Mouse (Mus musculus) urinary bladder, postnatal 14 days (tissue): ENCODE results near the gene Vsnl1.

ENCODE experiments used
- DNase-seq: peaks from one replicate; pipeline ENCODE4 v3.0.0; 2021; ENCODE audit warnings: low spot score

The Vsnl1 gene

DNA sequence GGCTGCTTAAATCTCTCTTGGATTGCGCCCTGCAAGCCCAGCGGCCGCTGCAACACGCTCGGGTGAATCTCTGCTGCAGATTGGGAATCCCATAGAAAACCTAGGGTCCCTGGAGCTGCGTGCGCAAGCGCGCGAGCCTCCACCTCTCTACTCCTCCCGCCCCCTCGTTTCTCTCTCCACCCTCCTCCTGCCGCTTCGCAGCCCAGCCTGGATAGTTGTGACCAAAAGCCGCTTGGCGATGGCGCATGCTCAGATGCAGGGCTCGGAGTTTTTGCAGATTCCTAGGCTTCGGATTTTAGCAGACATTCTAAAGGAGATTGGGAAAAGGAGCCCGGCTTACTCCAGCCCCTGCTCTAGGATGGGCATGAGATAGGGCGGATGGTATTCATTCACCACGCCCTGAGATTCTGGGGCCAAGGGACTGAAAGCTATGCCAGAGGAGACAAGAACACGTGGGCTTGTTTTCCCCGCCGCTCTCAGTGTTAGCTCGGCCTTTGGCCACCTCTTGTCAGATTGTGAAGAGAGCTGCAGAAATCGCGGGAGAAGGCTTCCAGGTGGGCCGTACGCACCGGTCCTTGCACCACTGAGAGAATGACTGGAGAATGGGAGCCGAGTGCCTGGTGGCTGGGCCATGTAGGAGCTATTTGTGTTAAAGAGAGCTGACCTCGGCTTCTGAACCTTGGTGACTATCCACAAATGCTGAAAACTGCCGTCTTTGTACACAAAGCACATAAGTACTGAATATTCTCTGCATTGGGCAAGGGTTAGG lies at the start of gene Vsnl1:
TSS of gene Vsnl1 (minus strand) at position 117 of the 769 bp plus-strand sequence.
- peak; percentile 57 for DNase-seq

DNA sequence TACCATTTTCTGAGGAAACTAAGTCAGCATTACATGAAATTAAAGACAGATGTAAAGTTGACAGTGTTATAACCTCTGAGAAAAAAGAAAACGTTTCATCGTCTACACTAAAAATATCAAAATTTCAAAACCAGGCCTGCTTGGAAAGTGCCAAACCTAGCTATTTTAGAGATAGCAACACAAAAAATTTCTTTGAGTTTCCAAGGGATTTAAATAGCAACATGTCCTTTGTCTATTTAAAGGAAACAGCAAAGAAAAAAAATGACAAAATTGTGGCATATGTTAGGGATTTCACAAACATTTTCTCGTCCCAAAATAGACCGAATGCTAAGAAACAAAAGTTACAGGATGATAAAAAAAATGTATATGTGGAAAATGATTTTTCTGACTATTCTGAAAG lies 20.2 kb upstream of the Vsnl1 start:
- DNase-seq = no peak

DNA sequence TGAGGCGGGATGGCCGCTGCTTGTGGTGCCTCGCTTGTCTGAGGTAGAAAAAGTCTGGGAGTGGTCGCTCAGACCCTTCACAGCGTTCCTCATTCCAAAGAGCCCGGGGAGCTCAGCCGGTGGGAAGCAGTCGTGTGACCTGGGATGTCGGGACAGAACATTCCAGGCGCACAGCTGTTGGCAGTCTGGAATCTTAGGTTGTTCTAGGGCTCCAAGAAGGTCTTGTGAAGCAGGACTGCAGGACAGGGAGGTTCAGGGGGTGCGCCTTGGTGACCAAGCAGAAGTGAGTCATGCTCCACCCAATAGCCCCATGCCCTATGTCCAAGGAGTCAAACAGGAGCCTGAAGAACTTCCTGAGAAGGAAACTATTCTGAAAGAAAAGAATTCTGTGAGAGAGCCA lies 19.8 kb upstream of the Vsnl1 start:
- DNase-seq = no peak

DNA sequence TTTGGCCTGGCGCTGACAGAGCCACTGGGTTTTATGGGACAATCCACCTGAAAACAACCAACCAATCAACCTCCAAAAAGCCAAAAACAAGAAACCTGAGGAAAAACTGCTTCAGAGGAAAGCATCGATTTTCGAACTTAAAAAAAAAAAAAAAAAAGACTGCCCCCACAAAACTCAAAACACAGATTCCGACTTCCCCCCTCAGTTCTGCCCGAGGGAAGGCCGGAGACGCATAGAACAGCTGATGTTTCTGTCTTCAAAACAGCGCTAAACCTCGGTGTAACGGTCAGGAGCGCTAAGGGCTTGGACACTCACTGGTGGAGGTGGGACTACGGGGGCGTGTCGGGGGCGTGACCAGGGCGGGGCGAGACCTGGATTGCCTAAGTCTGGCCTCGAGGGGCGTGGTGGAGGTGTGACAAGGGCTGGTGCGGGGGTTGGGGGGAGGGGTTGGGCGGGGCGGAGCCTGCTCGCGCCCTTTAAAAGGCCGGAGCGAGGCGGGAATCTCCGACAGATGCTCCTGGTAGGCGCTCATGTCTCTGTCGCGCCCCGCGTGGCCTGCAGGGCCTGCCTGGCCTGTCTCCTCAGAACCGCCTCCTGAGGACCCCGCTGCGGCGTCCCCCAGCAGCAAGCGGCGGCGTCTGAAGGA lies 19.3 kb upstream of the Vsnl1 start, which contains the start of gene Rad51ap2:
TSS of gene Rad51ap2 (plus strand) at position 531 of the 646 bp plus-strand sequence.
- peak; percentile 89 for DNase-seq

DNA sequence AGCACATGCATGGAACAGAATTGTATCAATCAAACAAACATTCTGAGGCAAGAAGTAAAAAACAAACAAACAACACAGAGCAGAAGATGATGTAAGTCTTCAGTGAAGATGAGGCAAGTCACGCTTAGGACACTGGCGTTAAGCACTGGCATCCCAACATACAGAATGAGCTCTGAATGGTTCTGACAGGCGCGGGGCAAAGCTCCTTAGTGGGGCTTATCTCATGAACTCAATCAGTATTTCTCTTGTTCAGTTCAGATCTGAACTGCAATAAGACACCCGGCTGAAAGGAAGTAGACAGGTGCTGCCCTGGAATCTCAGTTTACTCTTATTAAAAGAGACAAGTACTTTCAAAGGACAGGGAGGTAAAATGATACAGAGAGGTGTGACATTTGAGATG lies 17.7 kb upstream of the Vsnl1 start:
- no peak for DNase-seq

DNA sequence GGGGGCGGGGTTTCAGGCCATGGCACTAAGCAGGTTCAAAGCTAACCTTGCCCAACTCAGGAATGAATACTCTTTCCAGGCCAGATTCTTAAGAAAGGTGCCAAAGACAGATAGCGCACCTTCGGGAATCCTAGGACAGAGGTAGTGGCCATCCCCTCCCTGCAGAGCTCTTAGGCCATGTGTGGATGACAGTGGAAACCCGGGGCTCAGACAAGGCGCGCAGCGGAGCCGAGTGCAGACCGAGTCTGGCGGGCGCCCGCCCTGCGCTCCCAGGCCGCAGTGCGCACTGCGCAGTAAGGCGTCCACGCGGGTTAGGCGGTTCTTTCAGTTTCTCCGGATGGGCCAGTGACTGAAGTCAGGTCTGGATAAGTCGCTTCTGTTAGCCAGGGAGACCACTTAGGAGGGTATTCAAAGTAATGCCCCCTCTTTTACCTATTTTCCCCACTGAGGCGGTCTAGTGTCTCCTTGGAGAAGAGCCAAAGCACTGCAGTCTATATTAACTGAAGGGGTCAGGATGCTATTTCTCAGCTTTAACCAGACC lies 1.6 kb upstream of the Vsnl1 start:
- no peak for DNase-seq

DNA sequence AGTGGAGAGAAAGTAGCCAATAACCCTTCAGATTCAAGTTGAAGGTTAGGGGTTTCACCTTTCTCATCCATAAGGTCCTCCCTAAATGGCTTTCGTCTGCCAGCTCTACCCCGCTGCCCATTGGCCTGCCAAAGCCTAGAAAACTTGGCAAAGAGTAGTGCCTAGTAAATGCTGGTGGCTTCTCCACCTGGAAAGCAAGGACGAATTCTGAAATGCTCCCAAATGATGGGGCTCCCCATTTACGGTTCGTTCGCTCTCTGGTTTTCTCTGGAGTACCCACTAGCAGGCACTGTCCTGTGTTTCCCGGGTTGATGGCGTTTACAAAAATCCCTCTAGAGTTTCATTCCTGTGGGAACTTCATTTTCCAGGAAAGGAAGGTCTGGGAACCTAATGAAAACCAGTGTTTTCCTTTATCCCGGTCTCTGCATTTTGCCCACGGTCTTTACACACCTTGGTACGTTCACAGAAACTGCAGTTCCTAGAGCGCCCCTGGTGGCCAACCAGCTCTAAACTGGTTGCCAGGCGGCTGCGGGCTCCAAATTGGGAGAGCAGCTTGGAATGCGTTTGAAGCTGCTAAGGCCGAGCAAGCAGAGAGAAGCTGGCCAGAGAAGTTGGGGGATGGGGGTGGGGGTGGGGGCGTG lies 973 bp upstream of the Vsnl1 start:
- DNase-seq = peak; percentile 81

DNA sequence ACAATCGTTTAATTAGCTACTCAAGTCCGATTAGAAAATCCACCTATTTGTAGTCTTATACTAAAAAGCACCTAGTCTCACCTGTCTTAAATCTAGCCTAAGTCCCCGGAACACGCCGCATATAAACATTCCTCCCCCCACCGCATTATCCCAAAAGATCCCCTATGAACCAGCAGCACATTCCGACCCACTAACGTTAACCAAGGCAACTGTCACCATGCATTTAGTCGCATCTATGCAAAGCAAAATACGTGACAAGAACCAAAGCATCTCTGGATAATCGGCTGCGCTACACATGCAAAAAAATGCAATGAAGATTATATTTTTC lies 426 bp downstream of the Vsnl1 start:
- DNase-seq = no peak

DNA sequence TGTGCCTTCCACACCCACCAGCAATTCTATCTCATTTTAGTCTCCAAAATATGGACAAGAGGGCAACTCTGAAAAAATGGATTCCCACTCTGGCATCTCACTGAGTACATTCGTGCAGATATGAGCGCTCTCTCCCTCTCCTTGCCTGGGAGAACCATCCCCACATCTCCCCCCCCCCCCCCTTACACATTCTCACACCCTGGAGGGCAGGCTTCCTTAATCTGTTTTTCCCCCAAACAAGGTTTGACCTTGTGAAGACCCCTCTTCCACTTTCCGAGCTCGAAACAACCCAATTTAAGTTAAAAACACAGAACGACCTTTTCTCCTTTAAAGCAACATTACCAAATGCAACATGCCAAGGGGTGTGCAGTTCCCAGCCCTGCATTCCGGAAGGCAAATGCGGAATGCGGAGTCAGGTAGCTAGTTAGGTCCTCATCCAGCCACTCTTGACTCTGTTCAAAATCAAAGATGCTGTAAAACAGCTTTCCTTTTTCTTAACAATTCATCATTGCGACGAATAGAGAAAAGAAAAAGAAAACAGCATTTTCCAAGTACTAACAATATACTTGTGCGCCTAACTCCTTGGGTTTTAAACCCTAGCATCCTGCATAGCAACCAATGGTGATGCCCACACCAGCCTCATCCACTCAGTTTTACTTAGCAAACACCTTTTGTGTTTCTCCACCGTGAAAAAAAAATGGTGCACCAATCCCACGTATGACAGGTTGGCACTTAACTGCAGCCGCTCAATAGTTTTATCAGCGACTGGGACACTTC lies 979 bp downstream of the Vsnl1 start:
- no peak for DNase-seq

DNA sequence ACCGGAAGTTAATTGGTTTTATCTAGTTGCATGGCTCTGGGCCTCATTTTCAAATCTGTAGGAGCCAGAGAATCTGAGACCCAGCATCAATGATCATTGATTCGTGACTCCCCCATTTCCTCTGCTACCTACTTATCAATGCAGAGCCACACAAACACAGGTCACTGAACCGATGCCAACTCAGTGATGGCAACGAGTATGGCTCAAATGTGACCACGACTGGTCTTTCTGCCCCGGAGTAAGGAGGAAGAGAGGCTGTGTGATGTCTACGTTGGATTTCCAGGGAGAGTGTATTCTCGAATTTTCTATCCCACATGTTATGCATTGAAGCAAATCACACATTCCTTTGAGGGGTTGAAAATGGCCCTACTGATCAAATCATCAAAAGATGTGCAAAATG lies 2.0 kb downstream of the Vsnl1 start:
- no peak for DNase-seq

DNA sequence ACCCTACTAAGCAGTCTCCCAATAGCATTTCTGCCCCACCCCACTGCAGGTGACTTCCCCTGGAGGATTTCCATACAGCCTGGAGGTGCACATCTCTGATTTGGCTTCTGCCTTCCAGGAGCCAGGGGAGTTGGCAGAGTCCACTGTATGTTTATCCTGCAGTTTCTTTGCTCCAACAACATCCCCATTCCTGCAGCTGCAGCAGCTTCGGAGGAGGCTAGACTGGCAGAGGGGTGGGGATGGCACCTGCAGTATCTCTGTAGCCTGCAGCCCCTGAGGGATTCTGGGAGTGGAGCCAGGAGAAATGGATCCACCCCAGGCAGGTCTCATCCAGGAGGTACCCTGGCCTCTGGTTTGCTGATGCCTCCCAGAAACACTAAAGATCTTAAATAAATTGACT lies 2.7 kb downstream of the Vsnl1 start:
- DNase-seq = no peak

DNA sequence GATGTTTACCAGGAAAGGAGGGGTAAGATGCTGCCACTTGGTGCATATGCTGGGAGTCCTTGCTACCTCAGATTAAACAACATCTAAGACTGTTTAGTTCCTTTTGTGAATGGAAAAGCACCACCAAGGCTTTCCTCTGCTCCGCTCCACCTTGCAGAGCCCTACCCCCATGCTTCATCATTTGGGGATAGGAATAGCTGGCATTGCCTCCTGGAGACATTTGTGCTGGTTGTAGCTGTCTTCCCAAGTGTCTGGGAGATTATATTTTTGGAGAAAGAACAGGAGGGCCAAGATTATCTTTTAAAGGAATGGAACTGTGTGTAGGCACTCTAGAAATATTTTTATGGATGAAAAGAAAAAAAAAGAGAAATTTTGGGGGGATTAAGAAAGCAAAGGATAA lies 3.3 kb downstream of the Vsnl1 start:
- DNase-seq = no peak

DNA sequence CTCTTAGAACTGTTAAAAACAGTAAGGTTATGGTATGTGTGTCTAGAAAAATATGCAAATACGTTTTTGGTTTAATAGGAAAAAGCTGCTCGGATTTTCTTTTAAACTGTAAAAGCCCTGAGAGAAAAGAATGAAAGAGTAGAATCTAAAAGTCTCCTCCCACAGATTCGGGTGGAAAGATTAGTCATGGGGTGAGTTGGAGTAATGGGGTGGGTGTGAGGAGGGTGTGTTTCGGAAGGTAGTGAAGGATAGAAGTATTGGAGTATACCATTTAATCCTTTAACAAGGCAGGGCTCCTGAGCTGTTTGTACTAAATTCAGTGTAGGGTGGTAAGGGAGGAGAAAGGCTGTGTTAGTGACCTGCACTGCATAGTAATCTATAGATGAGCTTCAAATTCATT lies 9.0 kb downstream of the Vsnl1 start:
- DNase-seq = no peak

DNA sequence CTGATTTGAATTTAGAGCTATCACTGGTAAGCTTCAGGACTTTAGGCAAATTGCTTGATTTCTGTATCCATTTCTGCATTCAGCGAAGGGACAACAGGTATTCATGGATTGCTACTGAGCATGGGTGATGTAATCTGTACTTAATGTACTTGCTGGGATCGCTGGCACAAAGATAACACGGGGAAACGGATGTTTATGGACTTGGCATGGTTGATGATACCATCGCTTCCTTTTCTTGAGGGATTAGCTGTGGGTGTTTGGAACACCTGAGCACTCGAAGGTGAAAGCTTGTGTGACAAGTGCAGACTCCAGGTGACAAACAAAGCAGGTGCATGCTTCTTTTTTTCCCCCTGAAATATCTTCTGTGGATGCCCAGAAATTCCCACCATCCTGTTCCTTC lies 18.3 kb downstream of the Vsnl1 start:
- no peak for DNase-seq

DNA sequence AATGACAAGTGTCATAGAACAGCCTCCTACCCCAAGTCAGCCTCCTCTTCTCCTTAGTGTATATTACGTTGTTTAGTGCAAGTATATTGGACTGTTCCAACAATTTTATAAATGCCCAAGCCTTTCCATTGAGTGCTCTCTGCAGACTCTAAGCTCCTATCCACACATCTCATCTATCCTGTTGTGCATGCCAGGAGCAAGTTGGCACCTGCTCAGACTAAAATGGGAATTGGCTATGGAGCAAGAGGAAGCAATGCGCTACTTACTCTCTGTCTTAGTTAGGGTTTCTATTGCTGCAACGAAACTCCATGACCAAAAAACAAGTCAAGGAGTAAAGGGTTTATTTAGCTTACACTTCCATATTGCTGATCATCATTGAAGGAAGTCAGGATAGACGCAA lies 28.7 kb downstream of the Vsnl1 start:
- DNase-seq = no peak

DNA sequence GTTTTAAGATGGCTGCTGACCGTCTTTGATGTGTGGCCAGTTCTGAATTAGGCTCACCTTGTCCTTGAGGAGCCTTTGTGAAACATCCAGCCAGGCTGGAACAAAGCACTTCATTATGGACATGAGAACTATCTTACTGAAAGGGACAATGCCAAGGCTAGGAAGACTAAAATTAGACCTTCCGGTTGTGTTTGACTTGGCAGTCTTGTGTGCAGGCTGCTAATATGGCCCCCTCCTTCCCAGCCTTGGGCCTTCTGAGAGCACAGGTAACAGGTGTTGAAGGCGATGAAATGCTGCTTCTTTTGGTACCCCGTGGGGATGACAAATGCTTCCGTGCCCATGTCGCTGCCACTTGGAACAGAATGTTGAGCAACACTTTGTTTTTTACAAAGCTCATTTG lies 37.6 kb downstream of the Vsnl1 start:
- DNase-seq = no peak

DNA sequence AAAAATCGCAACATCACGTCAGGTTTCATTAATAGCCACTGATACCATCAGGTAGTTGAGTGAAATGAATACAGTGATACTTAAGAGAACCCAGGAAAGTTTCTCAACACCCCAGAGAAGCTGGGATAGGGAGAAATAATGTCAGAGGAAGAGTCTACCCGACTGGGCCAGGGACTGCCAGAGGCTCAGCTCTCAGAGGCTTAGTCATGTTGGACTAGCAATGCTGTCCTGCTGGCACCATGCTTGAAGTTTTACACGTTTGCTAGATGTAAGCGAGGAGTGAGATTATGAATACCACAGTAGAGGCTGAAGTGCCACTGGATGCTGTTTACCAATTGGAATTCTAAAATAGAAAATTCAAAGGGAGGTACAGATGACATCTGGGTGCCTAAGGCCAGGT lies 39.4 kb downstream of the Vsnl1 start:
- DNase-seq = no peak

DNA sequence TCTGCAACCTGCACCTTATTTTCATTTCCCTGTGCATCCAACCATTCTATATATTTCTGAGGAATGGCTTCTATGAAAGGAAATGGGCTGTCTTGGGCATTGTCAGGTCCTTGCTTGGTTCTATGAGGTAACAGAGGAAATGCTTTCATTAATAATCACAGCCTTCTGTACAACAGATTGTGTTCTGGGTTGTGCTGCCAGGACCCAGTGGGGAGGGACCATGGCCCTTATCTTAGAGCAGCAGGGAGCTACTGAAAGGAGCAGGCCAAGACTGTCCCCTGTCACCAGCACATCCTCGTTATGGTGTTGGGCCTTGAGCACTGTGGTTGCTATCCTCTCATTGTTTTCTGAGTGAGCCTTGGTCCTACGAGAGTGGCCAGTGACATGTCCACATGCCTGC lies 40.9 kb downstream of the Vsnl1 start:
- no peak for DNase-seq

DNA sequence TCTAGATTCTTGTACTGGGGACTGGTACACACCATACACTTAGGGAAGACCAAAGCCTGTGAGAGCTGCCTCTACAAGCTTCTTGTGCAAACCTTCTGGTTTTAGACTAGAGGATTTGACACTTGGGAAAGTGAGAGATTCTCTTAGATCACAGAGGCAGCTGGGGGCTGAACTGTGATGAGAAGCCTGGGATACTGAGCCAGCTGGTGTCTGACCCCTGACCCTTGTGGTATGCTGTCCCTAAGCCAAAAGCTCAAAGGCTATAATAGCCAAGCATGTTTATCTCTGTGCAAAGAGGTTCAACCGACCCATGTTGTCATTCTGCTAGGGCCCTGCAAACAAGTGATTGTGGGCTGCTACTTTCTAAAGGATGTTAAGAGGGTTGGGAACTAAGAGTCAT lies 43.9 kb downstream of the Vsnl1 start:
- DNase-seq = no peak

DNA sequence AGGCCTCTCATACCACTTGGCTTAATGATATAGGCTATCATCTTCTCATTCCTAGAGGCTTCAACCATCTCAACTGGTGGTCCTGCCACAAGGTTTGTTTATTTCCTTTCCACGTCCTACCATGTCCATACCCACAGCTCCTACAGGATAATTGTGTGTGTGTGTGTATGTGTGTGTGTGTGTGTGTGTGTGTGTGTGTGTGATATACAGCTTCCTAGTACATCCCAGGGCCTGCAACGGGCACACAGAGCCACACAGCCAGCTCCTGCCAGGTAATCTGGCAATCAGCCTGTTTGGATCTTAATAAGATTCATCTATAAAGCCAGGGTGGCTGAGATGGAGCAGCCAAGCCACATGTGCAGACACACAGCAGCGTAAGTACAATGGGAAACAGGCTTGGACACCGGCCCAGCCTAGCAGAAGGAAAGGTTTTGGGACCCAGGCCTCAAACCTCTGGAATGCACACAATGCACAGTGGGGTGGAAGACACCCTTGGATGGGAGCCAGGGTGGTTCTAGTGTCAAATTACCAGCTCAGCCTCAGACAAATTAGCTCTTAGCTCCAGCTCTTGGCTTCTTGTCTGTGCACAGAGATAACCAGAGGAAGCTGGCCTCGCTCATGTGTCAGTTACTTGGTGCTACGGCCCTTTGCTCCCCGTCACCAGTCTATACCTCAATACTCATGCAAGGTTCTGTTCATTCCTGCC lies 45.0 kb downstream of the Vsnl1 start:
- peak; percentile 37 for DNase-seq

DNA sequence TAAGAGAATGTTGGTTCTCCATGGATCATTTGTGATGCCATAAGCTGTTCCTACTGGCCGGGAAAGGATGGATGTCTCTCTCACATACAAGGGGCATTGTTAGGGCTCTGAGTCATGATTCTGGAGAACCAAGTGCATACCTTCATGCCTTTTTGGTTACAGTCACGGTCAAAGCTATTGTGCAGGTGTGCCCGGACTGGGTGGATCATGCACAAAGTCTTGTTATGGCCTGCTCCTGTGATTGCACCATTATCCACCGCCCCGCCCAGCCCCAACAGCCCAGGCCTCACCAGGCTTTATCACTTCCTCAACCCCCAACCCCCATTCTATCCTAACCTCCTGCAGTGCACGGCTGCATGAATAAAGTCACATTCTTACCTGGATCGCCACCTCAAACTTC lies 47.3 kb downstream of the Vsnl1 start:
- peak; percentile 67 for DNase-seq

DNA sequence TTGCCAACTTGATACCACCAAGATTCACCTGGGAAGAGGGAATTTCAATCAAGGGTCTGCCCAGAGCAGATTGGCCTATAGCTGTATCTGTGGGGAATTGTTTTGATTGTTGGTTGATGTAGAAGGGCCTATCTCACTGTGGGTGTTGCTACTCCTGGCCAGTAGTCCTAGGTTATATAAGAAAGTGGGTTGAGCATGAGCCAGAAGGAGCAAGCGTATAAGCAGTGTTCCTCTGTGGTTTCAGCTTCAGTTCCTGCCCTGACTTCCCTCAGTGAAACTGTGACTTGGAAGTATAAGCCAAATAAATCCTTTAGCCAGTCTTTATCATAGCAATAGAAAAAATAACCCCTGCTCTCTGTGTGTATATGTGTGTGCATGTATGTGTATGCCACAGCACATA lies 51.7 kb downstream of the Vsnl1 start:
- no peak for DNase-seq
